7 mouse cellular contexts compared by ENCODE assay signal in genomic region chr5:134182735-134183134, GRCm38 (mm10). TPM values are rescaled to one million over a fixed set of nuclear protein-coding genes. Genes with fewer than 3 reads are reported as not detected.
DNase-seq lines count a peak whose midpoint lies in the region; ATAC-seq lines count a peak whose summit lies in the region.

No protein-coding gene starts in this region.

- ATAC-seq in embryonic facial prominence, embryonic 14.5 days (ENCODE audit: low read depth): no peak
- ATAC-seq in hindbrain, embryonic 13.5 days (ENCODE audit: low FRiP score): no peak
- no peak for ATAC-seq in limb, embryonic 15.5 days (ENCODE audit: insufficient number of reproducible peaks, low FRiP score, low TSS enrichment, low read depth)
- ATAC-seq in neural tube, embryonic 14.5 days (ENCODE audit: low read depth): no peak

- DNase-seq in adipocyte (ENCODE audit: low spot score): peak; percentile 89
- DNase-seq in embryonic facial prominence, embryonic 14.5 days (ENCODE audit: low spot score): no peak
- no peak for DNase-seq in thymus, postnatal 4 days
- DNase-seq in right cerebral cortex, adult 2 months (ENCODE audit: low spot score in 2 of 2): no peak

- H3K4me3 ChIP-seq in embryonic facial prominence, embryonic 14.5 days (ENCODE audit: low read depth, low read length): peak overlapping the region; percentile 76; the same call in 1 of the 2 replicates
- H3K4me3 ChIP-seq in hindbrain, embryonic 13.5 days: peak overlapping the region; percentile 68
- H3K4me3 ChIP-seq in limb, embryonic 15.5 days: peak overlapping the region; percentile 74
- H3K4me3 ChIP-seq in neural tube, embryonic 14.5 days (ENCODE audit: low read depth, low read length): peak overlapping the region; percentile 62; the same call in 1 of the 2 replicates

- no peak overlapping the region for H3K27ac ChIP-seq in embryonic facial prominence, embryonic 14.5 days (replicated peaks; ENCODE audit: low read depth, low read length)
- H3K27ac ChIP-seq in hindbrain, embryonic 13.5 days: no peak overlapping the region
- peak overlapping the region; percentile 3; the same call in 1 of the 2 replicates for H3K27ac ChIP-seq in limb, embryonic 15.5 days
- no peak overlapping the region for H3K27ac ChIP-seq in neural tube, embryonic 14.5 days (ENCODE audit: low read depth, low read length)

- no peaks in the 10 kb centered on the region for H3K36me3 ChIP-seq in embryonic facial prominence, embryonic 14.5 days (ENCODE audit: control insufficient read depth, insufficient read depth, low read length)
- no peaks in the 10 kb centered on the region for H3K36me3 ChIP-seq in hindbrain, embryonic 13.5 days
- H3K36me3 ChIP-seq in limb, embryonic 15.5 days: no peaks in the 10 kb centered on the region
- H3K36me3 ChIP-seq in neural tube, embryonic 14.5 days (ENCODE audit: control insufficient read depth, insufficient read depth, low read length): no peaks in the 10 kb centered on the region

- no peak overlapping the region; the same call in 1 of the 2 replicates for H3K9ac ChIP-seq in embryonic facial prominence, embryonic 14.5 days (ENCODE audit: low read depth, low read length)
- H3K9ac ChIP-seq in hindbrain, embryonic 13.5 days: peak overlapping the region; percentile 85
- no peak overlapping the region for H3K9ac ChIP-seq in limb, embryonic 15.5 days
- H3K9ac ChIP-seq in neural tube, embryonic 14.5 days (replicated peaks; ENCODE audit: low read depth, low read length): no peak overlapping the region; the same call in 1 of the 2 replicates

- H3K9me3 ChIP-seq in embryonic facial prominence, embryonic 14.5 days (ENCODE audit: control insufficient read depth, low read length): 0 out of 2 replicates have a peak, but pooled peaks cover 3% of the 10 kb centered on the region
- no peaks in the 10 kb centered on the region for H3K9me3 ChIP-seq in hindbrain, embryonic 13.5 days
- no peaks in the 10 kb centered on the region for H3K9me3 ChIP-seq in limb, embryonic 15.5 days
- no peaks in the 10 kb centered on the region for H3K9me3 ChIP-seq in neural tube, embryonic 14.5 days (ENCODE audit: control insufficient read depth, low read length)

- no peaks in the 10 kb centered on the region for H3K27me3 ChIP-seq in embryonic facial prominence, embryonic 14.5 days (replicated peaks; ENCODE audit: control insufficient read depth, insufficient read depth, low read length)
- no peaks in the 10 kb centered on the region; the same call in 1 of the 2 replicates for H3K27me3 ChIP-seq in hindbrain, embryonic 13.5 days
- no peaks in the 10 kb centered on the region for H3K27me3 ChIP-seq in limb, embryonic 15.5 days
- no peaks in the 10 kb centered on the region for H3K27me3 ChIP-seq in neural tube, embryonic 14.5 days (ENCODE audit: control insufficient read depth, insufficient read depth, low read length)

- 62% methylated on average over 4 of the region's 4 CpGs for WGBS in embryonic facial prominence, embryonic 14.5 days
- WGBS in hindbrain, embryonic 13.5 days: 55% methylated on average over 4 of the region's 4 CpGs
- 62% methylated on average over 4 of the region's 4 CpGs for WGBS in limb, embryonic 15.5 days
- WGBS in neural tube, embryonic 14.5 days: 59% methylated on average over 4 of the region's 4 CpGs

- peaks cover 13% of the 10 kb centered on the region for H3K4me1 ChIP-seq in embryonic facial prominence, embryonic 14.5 days (ENCODE audit: control insufficient read depth, insufficient read depth, low read length)
- H3K4me1 ChIP-seq in hindbrain, embryonic 13.5 days (replicated peaks): peaks cover 23% of the 10 kb centered on the region
- peaks cover 21% of the 10 kb centered on the region for H3K4me1 ChIP-seq in limb, embryonic 15.5 days
- peaks cover 12% of the 10 kb centered on the region for H3K4me1 ChIP-seq in neural tube, embryonic 14.5 days (ENCODE audit: control insufficient read depth, insufficient read depth, low read length)

- peak overlapping the region; percentile 94 for H3K4me2 ChIP-seq in embryonic facial prominence, embryonic 14.5 days (ENCODE audit: low read depth, low read length)
- peak overlapping the region; percentile 89 for H3K4me2 ChIP-seq in hindbrain, embryonic 13.5 days
- peak overlapping the region; percentile 67 for H3K4me2 ChIP-seq in limb, embryonic 15.5 days
- peak overlapping the region; percentile 71 for H3K4me2 ChIP-seq in neural tube, embryonic 14.5 days (ENCODE audit: low read depth, low read length)

RNA-seq across cellular contexts. Expression of gene Gtf2ird2, which starts 1.1 kb away (rescaled TPM):
- polyA plus RNA-seq in embryonic facial prominence, embryonic 14.5 days (2014; fragmentation: Nextera tagmentation; extraction: Ambion mirVana): 6.6 and 7.3 TPM in 2 replicates
- 12.8 and 14.1 TPM in 2 replicates for polyA plus RNA-seq in hindbrain, embryonic 13.5 days (2015; fragmentation: Nextera tagmentation; extraction: Ambion mirVana)
- 7.6 and 8.4 TPM in 2 replicates for polyA plus RNA-seq in limb, embryonic 15.5 days (2015; fragmentation: Nextera tagmentation; extraction: Ambion mirVana)
- 11.6 and 14.0 TPM in 2 replicates for polyA plus RNA-seq in neural tube, embryonic 14.5 days (2014; fragmentation: Nextera tagmentation; extraction: Ambion mirVana)

RNA-seq across cellular contexts. Expression of gene Rcc1l, which starts 6.2 kb away (rescaled TPM):
- 26.1 and 27.3 TPM in 2 replicates for polyA plus RNA-seq in embryonic facial prominence, embryonic 14.5 days (2014; fragmentation: Nextera tagmentation; extraction: Ambion mirVana)
- polyA plus RNA-seq in hindbrain, embryonic 13.5 days (2015; fragmentation: Nextera tagmentation; extraction: Ambion mirVana): 19.9 and 20.4 TPM in 2 replicates
- 27.4 and 30.3 TPM in 2 replicates for polyA plus RNA-seq in limb, embryonic 15.5 days (2015; fragmentation: Nextera tagmentation; extraction: Ambion mirVana)
- polyA plus RNA-seq in neural tube, embryonic 14.5 days (2014; fragmentation: Nextera tagmentation; extraction: Ambion mirVana): 16.7 and 17.5 TPM in 2 replicates

RNA-seq across cellular contexts. Expression of gene Ncf1, which starts 46.7 kb away (rescaled TPM):
- 7.2 TPM in 2 replicates for polyA plus RNA-seq in embryonic facial prominence, embryonic 14.5 days (2014; fragmentation: Nextera tagmentation; extraction: Ambion mirVana)
- 2.3 and 3.5 TPM in 2 replicates for polyA plus RNA-seq in hindbrain, embryonic 13.5 days (2015; fragmentation: Nextera tagmentation; extraction: Ambion mirVana)
- polyA plus RNA-seq in limb, embryonic 15.5 days (2015; fragmentation: Nextera tagmentation; extraction: Ambion mirVana): 12.3 and 13.1 TPM in 2 replicates
- polyA plus RNA-seq in neural tube, embryonic 14.5 days (2014; fragmentation: Nextera tagmentation; extraction: Ambion mirVana): 0.94 and 3.7 TPM in 2 replicates
